Mouse (Mus musculus) stomach, postnatal 0 days (tissue): ENCODE results near the gene Myh7.

Experiments
- CTCF ChIP-seq: IDR thresholded peaks from 2 replicates; pipeline ENCODE4 v1.5.1; 2016; ENCODE audit warnings: antibody characterized with exemption, low read depth, mild to moderate bottlenecking, moderate library complexity
- EP300 ChIP-seq: optimal IDR thresholded peaks from 2 replicates; pipeline ENCODE3; 2016; ENCODE audit warnings: antibody characterized with exemption

DNA sequence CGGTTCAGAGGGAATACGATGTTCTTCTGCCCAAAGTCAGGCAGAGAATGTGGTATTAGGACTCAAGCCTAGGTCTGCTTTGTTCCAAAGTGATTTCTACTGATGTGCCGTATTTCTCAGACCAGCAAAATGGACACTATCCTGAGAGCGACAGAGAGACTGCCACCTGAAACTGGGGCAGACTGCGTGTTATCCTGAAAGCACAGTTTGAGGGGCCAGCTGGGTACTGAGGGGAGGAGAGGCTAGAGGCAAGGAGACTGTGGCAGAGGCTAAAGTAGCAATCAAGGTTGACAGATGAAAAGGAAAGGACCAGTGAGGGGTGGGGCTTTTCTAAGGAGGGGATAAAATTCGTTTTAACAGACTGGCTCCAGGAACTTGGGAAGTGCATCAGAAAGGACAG, 6.4 kb upstream of the Myh7 start:
- TF ChIP-seq CTCF (no peak), EP300 (no peak)
